Mouse (Mus musculus) CH12.LX (cell line): Measurements from ENCODE around the gene Rab21. TPM values are rescaled to one million over a fixed set of nuclear protein-coding genes. Genes with fewer than 3 reads are reported as not detected.

Experiments
- DNase-seq: peaks from one replicate; pipeline ENCODE4 v3.0.0-alpha.2; 2013; ENCODE audit errors: extremely low read depth
- H3K27ac ChIP-seq: 2 replicates; pipeline ENCODE4 v1.5.1; 2012; ENCODE audit warnings: low read depth, mild to moderate bottlenecking, control low read depth, moderate library complexity; ENCODE audit not compliant: insufficient read depth
- H3K27me3 ChIP-seq: replicated peaks from 2 replicates; pipeline ENCODE3; 2012; ENCODE audit warnings: inconsistent platforms
- H3K36me3 ChIP-seq, 2 experiments: replicated peaks in 1 of 2; 2 replicates each; pipeline versions ENCODE3 to v1.6.1; 2012; ENCODE audit warnings: inconsistent platforms in 1 of 2, low read length in 1 of 2, mild to moderate bottlenecking in 1 of 2, mixed read lengths in 1 of 2, moderate library complexity in 1 of 2; ENCODE audit not compliant: control insufficient read depth in 1 of 2, insufficient read depth in 1 of 2
- H3K4me1 ChIP-seq, 2 experiments: 2 replicates each; pipeline ENCODE4 v1.6.1; 2012; ENCODE audit warnings: inconsistent platforms in 1 of 2, moderate library complexity in 1 of 2; ENCODE audit not compliant: insufficient read depth in 2 of 2, control insufficient read depth in 1 of 2
- H3K4me2 ChIP-seq: 2 replicates; pipeline ENCODE4 v1.6.1; 2012; ENCODE audit warnings: low read depth, mild to moderate bottlenecking, control low read depth; ENCODE audit not compliant: poor library complexity, insufficient read depth, severe bottlenecking
- H3K4me3 ChIP-seq, 3 experiments: fragments of 150-350 bp in 1 of 3; sonication (generic) in 1 of 3; replicated peaks in 1 of 3; 2 replicates each; pipeline versions ENCODE3 to v1.5.1; 2011 to 2012; ENCODE audit warnings: low read depth in 2 of 3, low read length in 2 of 3, mild to moderate bottlenecking in 2 of 3, moderate library complexity in 2 of 3, control low read depth in 1 of 3, improper control_type of control experiment in 1 of 3, inconsistent platforms in 1 of 3, mixed read lengths in 1 of 3; ENCODE audit not compliant: poor library complexity in 1 of 3
- H3K79me2 ChIP-seq: replicated peaks from 2 replicates; pipeline ENCODE4 v1.6.1; 2012; ENCODE audit warnings: mild to moderate bottlenecking, moderate library complexity; ENCODE audit not compliant: control insufficient read depth, poor library complexity, insufficient read depth, severe bottlenecking; ENCODE audit errors: extremely low read depth
- H3K9ac ChIP-seq: 2 replicates; pipeline ENCODE4 v1.6.1; 2012; ENCODE audit warnings: low read depth, mild to moderate bottlenecking, control low read depth, moderate library complexity; ENCODE audit not compliant: insufficient read depth
- H3K9me3 ChIP-seq: replicated peaks from 2 replicates; pipeline ENCODE3; 2012; ENCODE audit warnings: low read length, inconsistent platforms, mixed read lengths
- CTCF ChIP-seq, 2 experiments: IDR thresholded peaks in 1 of 2; conservative IDR thresholded peaks in 1 of 2; 2 replicates each; pipeline ENCODE4 v1.5.1; 2011 to 2012; ENCODE audit warnings: low read depth in 2 of 2, low read length in 2 of 2, improper control_type of control experiment in 1 of 2, inconsistent platforms in 1 of 2, mild to moderate bottlenecking in 1 of 2, moderate library complexity in 1 of 2
- E2F4 ChIP-seq: IDR thresholded peaks from 2 replicates; pipeline ENCODE4 v1.6.1; 2011; ENCODE audit warnings: low read depth, low read length, improper control_type of control experiment; ENCODE audit not compliant: insufficient replicate concordance
- GABPA ChIP-seq: IDR thresholded peaks from 2 replicates; pipeline ENCODE4 v1.6.1; 2012; ENCODE audit warnings: low read depth, low read length, improper control_type of control experiment, inconsistent platforms; ENCODE audit not compliant: insufficient replicate concordance
- HCFC1 ChIP-seq: IDR thresholded peaks from 2 replicates; pipeline ENCODE4 v1.6.1; 2012; ENCODE audit warnings: low read depth, mild to moderate bottlenecking, inconsistent platforms, low read length, improper control_type of control experiment
- IRF4 ChIP-seq: IDR thresholded peaks from 2 replicates; pipeline ENCODE4 v1.6.1; 2014; ENCODE audit warnings: low read depth, mild to moderate bottlenecking, inconsistent platforms, low read length, improper control_type of control experiment
- JUND ChIP-seq: conservative IDR thresholded peaks from 2 replicates; pipeline ENCODE4 v1.6.1; 2011; ENCODE audit warnings: low read depth, low read length, improper control_type of control experiment
- MAFK ChIP-seq: IDR thresholded peaks from 2 replicates; pipeline ENCODE4 v1.6.1; 2011; ENCODE audit warnings: low read length, improper control_type of control experiment; ENCODE audit not compliant: insufficient replicate concordance
- MAX ChIP-seq: IDR thresholded peaks from 2 replicates; pipeline ENCODE4 v1.6.1; 2011; ENCODE audit warnings: low read length, improper control_type of control experiment
- NELFE ChIP-seq: IDR thresholded peaks from 2 replicates; pipeline ENCODE4 v1.6.1; 2011; ENCODE audit warnings: low read depth, low read length, improper control_type of control experiment
- NRF1 ChIP-seq: IDR thresholded peaks from 2 replicates; pipeline ENCODE4 v1.6.1; 2014; ENCODE audit warnings: low read depth, mild to moderate bottlenecking, inconsistent platforms, low read length, improper control_type of control experiment, moderate library complexity
- POLR2A ChIP-seq: IDR thresholded peaks from 2 replicates; pipeline ENCODE4 v1.6.1; 2011; ENCODE audit warnings: low read depth, mild to moderate bottlenecking, improper control_type of control experiment, low read length
- SIN3A ChIP-seq: IDR thresholded peaks from 2 replicates; pipeline ENCODE4 v1.6.1; 2012; ENCODE audit warnings: low read length, improper control_type of control experiment, inconsistent platforms
- TCF12 ChIP-seq: IDR thresholded peaks from 2 replicates; pipeline ENCODE4 v1.6.1; 2014; ENCODE audit warnings: low read depth, mild to moderate bottlenecking, inconsistent platforms, low read length, improper control_type of control experiment
- USF2 ChIP-seq: conservative IDR thresholded peaks from 2 replicates; pipeline ENCODE4 v1.6.1; 2011; ENCODE audit warnings: low read depth, low read length, improper control_type of control experiment
- ZKSCAN1 ChIP-seq: IDR thresholded peaks from 2 replicates; pipeline ENCODE4 v1.6.1; 2012; ENCODE audit warnings: low read depth, inconsistent platforms, low read length, improper control_type of control experiment, borderline replicate concordance
- ZNF384 ChIP-seq: IDR thresholded peaks from 2 replicates; pipeline ENCODE4 v1.6.1; 2012; ENCODE audit warnings: low read depth, low read length, improper control_type of control experiment, inconsistent platforms
- dilution Hi-C: fragments of 300-500 bp; cut with MboI; formaldehyde crosslinking; loops from 2 replicates; pipeline ENCODE4 v1.14.3; 2020; ENCODE audit warnings: low sequenced_read_pairs; ENCODE audit not compliant: extremely low pct_unique_long_range_greater_than_20kb, extremely low pct_ligation_motif_present
- in situ Hi-C: fragments of 300-500 bp; cut with MboI; formaldehyde crosslinking; loops from 3 replicates; pipeline ENCODE4 v1.14.3; 2019; ENCODE audit warnings: low sequenced_read_pairs, low pct_ligation_motif_present, low pct_unique_long_range_greater_than_20kb, mixed read lengths
- polyA plus RNA-seq: library from polyadenylated mRNA; unstranded; fragments of >175 nt; gene quantifications from 2 replicates; pipeline ENCODE4 v1.2.1, GENCODE M21; 2012; ENCODE audit warnings: low read depth; ENCODE audit not compliant: insufficient read length
- total RNA-seq, 2 experiments: library from RNA; depleted of rRNA; stranded (reverse); fragments of 300-350 nt in 1 of 2; fragments of >200 nt in 1 of 2; gene quantifications; 2 replicates each; pipeline ENCODE4 v1.2.3; 2012 to 2014

The Rab21 gene
- total and polyA plus RNA-seq, 3 experiments, result 55.6 to 58.4 (median 57.4) TPM

DNA sequence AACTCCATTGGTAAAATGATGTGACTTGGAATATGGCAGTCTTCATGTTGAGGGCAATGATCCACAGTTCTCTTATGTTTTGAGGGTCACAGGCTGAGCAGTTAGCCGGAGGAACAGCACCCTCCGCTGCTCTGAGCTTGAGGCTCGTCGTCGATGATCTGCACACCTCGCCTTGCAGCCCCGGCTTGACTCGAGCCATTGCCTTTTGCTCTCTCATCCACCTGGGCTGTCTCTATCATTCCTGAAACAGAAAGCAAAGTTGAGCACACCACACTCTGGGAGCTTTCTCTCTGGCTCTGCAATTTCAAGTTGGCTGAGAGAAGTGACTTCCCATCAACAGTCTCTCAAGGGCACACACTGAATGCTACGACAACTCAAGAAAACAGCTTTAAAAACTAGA, 24.7 kb downstream of the Rab21 start:
- DNase-seq, result no peak
- Histone ChIP-seq H3K27ac (no peak overlapping the region), H3K4me3 (no peak overlapping the region), H3K4me2 (no peak overlapping the region), H3K79me2 (no peaks in the 10 kb centered on the region), H3K36me3 (peaks cover 69 to 86% of the 10 kb centered on the region in 2 experiments), H3K27me3 (no peaks in the 10 kb centered on the region), H3K9me3 (no peaks in the 10 kb centered on the region), H3K4me1 (no peaks in the 10 kb centered on the region), H3K9ac (no peak overlapping the region)
- TF ChIP-seq CTCF (conservative IDR thresholded peaks at IDR 0.05 in 1 of 2, IDR thresholded peaks at IDR 0.05 in 1 of 2; ENCODE audit: low read depth in 2 of 2, low read length in 2 of 2) (no peak), NELFE (no peak), IRF4 (no peak), JUND (no peak)
- in situ Hi-C loops, result no loop called here
- dilution Hi-C loops, result no loop called here

DNA sequence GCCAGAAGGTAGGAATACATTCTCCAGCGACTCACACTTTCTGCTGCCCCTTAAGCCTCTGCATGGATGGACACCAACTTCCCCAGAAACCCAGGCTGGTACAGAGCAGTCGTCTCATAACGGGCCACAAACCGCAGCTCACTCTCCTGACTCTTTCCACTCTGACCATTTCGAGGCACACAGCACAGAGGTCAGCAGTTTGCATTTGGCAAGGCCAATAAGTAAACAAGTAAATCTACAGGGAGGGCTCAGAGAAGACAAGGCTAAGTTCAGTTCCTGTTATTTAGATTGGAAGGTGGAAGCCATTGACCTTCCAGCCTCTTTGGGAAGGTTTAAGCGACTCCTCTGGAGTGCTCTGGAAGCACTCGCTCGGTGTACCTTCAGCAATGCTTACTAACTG, 26.5 kb downstream of the Rab21 start:
- DNase-seq, result no peak
- Histone ChIP-seq H3K27ac (no peak overlapping the region), H3K4me2 (no peak overlapping the region), H3K9ac (no peak overlapping the region), H3K36me3 (peaks cover 55 to 75% of the 10 kb centered on the region in 2 experiments), H3K27me3 (no peaks in the 10 kb centered on the region), H3K4me1 (no peaks in the 10 kb centered on the region), H3K4me3 (no peak overlapping the region), H3K79me2 (no peaks in the 10 kb centered on the region), H3K9me3 (no peaks in the 10 kb centered on the region)
- dilution Hi-C loops, result no loop called here
- in situ Hi-C loops, result no loop called here
- TF ChIP-seq ZKSCAN1 (no peak), JUND (no peak), NRF1 (no peak), POLR2A (no peak), TCF12 (no peak), ZNF384 (no peak), NELFE (no peak), CTCF (conservative IDR thresholded peaks at IDR 0.05 in 1 of 2, IDR thresholded peaks at IDR 0.05 in 1 of 2; ENCODE audit: low read depth in 2 of 2, low read length in 2 of 2) (no peak), IRF4 (no peak), MAFK (no peak), SIN3A (no peak), GABPA (no peak), USF2 (no peak), MAX (no peak), HCFC1 (no peak), E2F4 (no peak)
